Mouse (Mus musculus): ENCODE measurements at regions not wholly inside any gene's neighbourhood (a gene's known extent, or its start where the extent isn't known, plus 50 kb on each side); places are given as distances from the start of the nearest gene placed in this dataset.

DNA sequence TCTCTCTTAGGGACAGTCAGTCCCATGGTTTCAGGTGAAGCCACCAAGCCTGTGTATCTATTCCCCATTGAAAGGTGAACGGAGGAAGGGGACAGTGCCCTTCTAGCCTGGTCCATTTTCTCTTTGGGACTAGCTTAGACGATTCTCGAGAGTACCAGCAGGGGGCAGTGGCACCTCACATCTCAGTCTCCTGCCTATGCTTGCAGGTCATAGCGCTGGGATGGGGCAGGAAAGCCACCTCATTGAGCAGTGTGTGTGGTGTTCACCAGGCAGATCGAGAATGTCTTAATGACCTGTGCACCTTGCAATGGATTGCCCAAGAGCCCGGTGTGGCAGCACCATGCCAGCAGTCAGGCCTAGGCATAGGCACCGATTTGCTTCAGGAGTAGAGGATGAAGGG, 100.7 kb upstream of the Podxl start:
- no peak for TF ChIP-seq POLR2A (IDR thresholded peaks at IDR 0.05; ENCODE audit: low read depth, low read length)
- TF ChIP-seq CTCF (conservative IDR thresholded peaks at IDR 0.05; ENCODE audit: insufficient read depth, insufficient read length, low read depth, low read length), result peak; percentile 94

All from kidney, adult 2 months (tissue).